Comparison of ENCODE assay signal across 8 mouse cellular contexts in genomic region chr7:132852173-132852844, GRCm38 (mm10). TPM values are rescaled to one million over a fixed set of nuclear protein-coding genes. Genes with fewer than 3 reads are reported as not detected.
DNase-seq lines count a peak whose midpoint lies in the region; ATAC-seq and TF ChIP-seq lines count a peak whose summit lies in the region.

Gene Eef1akmt2, minus strand, starts transcription at chr7:132852673.

- H3K9ac ChIP-seq in ES-Bruce4 (ENCODE audit: low read depth, poor library complexity, severe bottlenecking), result peak within 1 kb of the TSS; percentile 84
- H3K9ac ChIP-seq in forebrain, embryonic 14.5 days (ENCODE audit: low read length), result peak within 1 kb of the TSS; percentile 93

- DNase-seq in forebrain, embryonic 14.5 days (ENCODE audit: low spot score), result peak; percentile 94
- peak; percentile 64 for DNase-seq in heart, postnatal 25 days (ENCODE audit: low spot score)
- peak; percentile 75 to 86 for DNase-seq in layer of hippocampus, adult 18-20 months (ENCODE audit: low spot score in 2 of 2)
- DNase-seq in lung, adult 2 months, result peak; percentile 81
- DNase-seq in thymus, adult 18-20 months, result peak; percentile 64 to 71

- peak within 1 kb of the TSS; percentile 95 for H3K4me3 ChIP-seq in ES-Bruce4 (ENCODE audit: low read depth, low read length)
- H3K4me3 ChIP-seq in forebrain, embryonic 14.5 days (ENCODE audit: low read depth, low read length), result peak within 1 kb of the TSS; percentile 75
- H3K4me3 ChIP-seq in lung, adult 2 months (replicated peaks; ENCODE audit: extremely low read depth, low read depth, low read length), result peak within 1 kb of the TSS; percentile 94

- H3K27ac ChIP-seq in ES-Bruce4 (ENCODE audit: insufficient read depth, low read length), result no peak within 1 kb of the TSS; the same call in 1 of the 2 replicates
- H3K27ac ChIP-seq in forebrain, embryonic 14.5 days (ENCODE audit: low read depth, low read length), result peak within 1 kb of the TSS; percentile 98

- peak; percentile 91 for ATAC-seq in cerebellum, adult (ENCODE audit: insufficient number of reproducible peaks, low FRiP score, low TSS enrichment)
- ATAC-seq in forebrain, embryonic 14.5 days, result peak; percentile 96
- ATAC-seq in neutrophil, adult 5-6 weeks (ENCODE audit: extremely low read depth, insufficient number of reproducible peaks, low FRiP score, poor library complexity, severe bottlenecking), result peak; percentile 91

- peak within 1 kb of the TSS; percentile 66 for H3K4me2 ChIP-seq in forebrain, embryonic 14.5 days (ENCODE audit: low read length)

- no peaks in the 10 kb centered on the region for H3K27me3 ChIP-seq in ES-Bruce4 (ENCODE audit: control insufficient read depth, insufficient read depth, low read length, poor library complexity, severe bottlenecking)
- no peaks in the 10 kb centered on the region for H3K27me3 ChIP-seq in forebrain, embryonic 14.5 days (replicated peaks; ENCODE audit: control insufficient read depth, insufficient read depth, low read length)

- peak; percentile 69 for TF ChIP-seq POLR2A in ES-Bruce4 (IDR thresholded peaks at IDR 0.05; ENCODE audit: insufficient read depth, low read length)
- TF ChIP-seq POLR2A in lung, adult 2 months (IDR thresholded peaks at IDR 0.05; ENCODE audit: borderline replicate concordance, extremely low read depth, low read depth, low read length), result peak; percentile 62; the same call in 1 of the 2 replicates

- peaks cover 13% of the 10 kb centered on the region; the same call in 1 of the 2 replicates for H3K36me3 ChIP-seq in ES-Bruce4 (ENCODE audit: control insufficient read depth, insufficient read depth, low read length, poor library complexity, severe bottlenecking)
- peaks cover 28% of the 10 kb centered on the region for H3K36me3 ChIP-seq in forebrain, embryonic 14.5 days (ENCODE audit: control insufficient read depth, insufficient read depth, low read length)

- no peaks in the 10 kb centered on the region for H3K9me3 ChIP-seq in ES-Bruce4 (replicated peaks; ENCODE audit: control insufficient read depth, insufficient read depth, low read length, poor library complexity, severe bottlenecking)
- no peaks in the 10 kb centered on the region for H3K9me3 ChIP-seq in forebrain, embryonic 14.5 days (replicated peaks; ENCODE audit: control insufficient read depth, low read length)

- WGBS in forebrain, embryonic 14.5 days, result under 1% methylated on average over 37 of the region's 37 CpGs
- WGBS in lung, adult 2 months, result 1% methylated on average over 37 of the region's 37 CpGs

- no peaks in the 10 kb centered on the region for H3K4me1 ChIP-seq in ES-Bruce4 (ENCODE audit: control insufficient read depth, insufficient read depth, low read length)
- H3K4me1 ChIP-seq in forebrain, embryonic 14.5 days (ENCODE audit: control insufficient read depth, insufficient read depth, low read length), result peaks cover 8% of the 10 kb centered on the region
- H3K4me1 ChIP-seq in lung, adult 2 months (ENCODE audit: control insufficient read depth, insufficient read depth, low read length), result no peaks in the 10 kb centered on the region

- no peak for TF ChIP-seq EP300 in ES-Bruce4 (IDR thresholded peaks at IDR 0.05; ENCODE audit: insufficient read depth, low read depth, low read length)

- peak; percentile 29 for TF ChIP-seq CTCF in ES-Bruce4 (IDR thresholded peaks at IDR 0.05; ENCODE audit: low read depth, low read length)
- no peak for TF ChIP-seq CTCF in lung, adult 2 months (IDR thresholded peaks at IDR 0.05; ENCODE audit: insufficient read depth, low read length)

- intact Hi-C loops in heart, postnatal 25 days (cut with DNase I), result loop anchor here (1.0 to 10.0 kb wide), 4 partner anchors 40 to 272 kb away; partner anchors contain the start of genes Ctbp2, Fam53b and Fgfr2

RNA-seq across cellular contexts. Expression of gene Eef1akmt2, which starts in this region (rescaled TPM):
- polyA plus RNA-seq in ES-Bruce4 (2011; ENCODE audit: insufficient read depth, insufficient read length, low read depth, missing spikeins), result 39.4 and 43.0 TPM in 2 replicates
- 99.8 and 110 TPM in 2 replicates for polyA plus RNA-seq in forebrain, embryonic 14.5 days (2014; fragmentation: Nextera tagmentation; extraction: Ambion mirVana)
- total RNA-seq in heart, postnatal 25 days (2021), result 1 to 10 TPM; 9.6 to 9.8 TPM
- 10 to 100 TPM; 33.4 to 33.9 TPM for total RNA-seq in layer of hippocampus, adult 18-20 months (2021)
- polyA plus RNA-seq in lung, adult 2 months (2012; rRNA removed), result 6.3 and 7.8 TPM in 2 replicates
- total RNA-seq in neutrophil, adult 5-6 weeks (2017), result 30.7 and 35.0 TPM in 2 replicates
